Mouse (Mus musculus) testis, adult 2 months (tissue): Measurements from ENCODE around the gene Bpifb3.

ENCODE experiments used
- CTCF ChIP-seq: fragments of 200-500 bp; IDR thresholded peaks from 2 replicates; pipeline ENCODE4 v1.5.1; 2012; ENCODE audit warnings: low read depth, mild to moderate bottlenecking, inconsistent platforms, low read length, moderate library complexity; ENCODE audit not compliant: control insufficient read depth, insufficient read depth, insufficient replicate concordance
- POLR2A ChIP-seq: fragments of 200-500 bp; IDR thresholded peaks from 2 replicates; pipeline ENCODE4 v1.6.1; 2012; ENCODE audit warnings: low read depth, mild to moderate bottlenecking, inconsistent platforms, low read length, moderate library complexity; ENCODE audit not compliant: control insufficient read depth

- TF ChIP-seq CTCF (no peak), POLR2A (no peak)
These were observed 3.9 kb upstream of the Bpifb3 start for GRCm38 (mm10) chr2:153914151-153914550.
